In the genomic region with DNA sequence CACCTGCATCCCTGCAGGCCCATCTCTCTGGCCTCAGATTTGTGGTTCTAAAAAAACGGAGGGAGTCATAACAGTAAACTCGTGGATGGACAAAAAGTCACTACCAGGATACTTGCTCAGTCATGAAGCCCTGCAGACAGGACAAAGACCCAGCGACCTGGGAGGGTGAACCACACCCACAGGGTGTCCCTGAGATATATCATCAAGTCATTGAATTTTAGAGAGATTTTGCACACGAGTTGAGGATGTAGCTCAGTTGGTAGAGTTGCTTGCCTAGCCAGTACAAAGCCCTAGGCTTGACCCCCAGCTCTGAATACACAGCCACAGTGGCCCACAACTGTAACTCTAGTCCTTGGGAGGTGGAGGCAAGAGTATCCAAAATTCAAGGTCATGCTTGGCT, we compare ENCODE assay signal across 22 mouse cellular contexts. TPM values are rescaled to one million over a fixed set of nuclear protein-coding genes. Genes with fewer than 3 reads are reported as not detected.
DNase-seq lines count a peak whose midpoint lies in the region; ATAC-seq lines count a peak whose summit lies in the region.
"Had no signal": no experiment of that assay in that cellular context is flagged by ENCODE, and none has a peak within 500 bp of the region (broad histone marks: within the 10 kb centered on the region; RNA-seq: fewer than 3 reads in every experiment).

No protein-coding gene starts in this region.

- H3K27ac ChIP-seq in forebrain, embryonic 10.5 days: peak overlapping the region; percentile 71
- no peak overlapping the region for H3K27ac ChIP-seq in forebrain, embryonic 11.5 days (ENCODE audit: low read depth, low read length)
- peak overlapping the region; percentile 66; the same call in 1 of the 2 replicates for H3K27ac ChIP-seq in heart, embryonic 16.5 days (ENCODE audit: low read length)
- H3K27ac ChIP-seq in lung, embryonic 16.5 days (ENCODE audit: low read length): peak overlapping the region; percentile 9
- peak overlapping the region; percentile 9 for H3K27ac ChIP-seq in limb, embryonic 15.5 days
- H3K27ac ChIP-seq: forebrain, embryonic 15.5 days; left cerebral cortex, adult 2 months; neural tube, embryonic 13.5 days had no signal

- no peaks in the 10 kb centered on the region for H3K9me3 ChIP-seq in forebrain, embryonic 10.5 days
- no peaks in the 10 kb centered on the region for H3K9me3 ChIP-seq in forebrain, embryonic 11.5 days (ENCODE audit: control insufficient read depth, low read length)
- no peaks in the 10 kb centered on the region for H3K9me3 ChIP-seq in heart, embryonic 16.5 days (replicated peaks; ENCODE audit: control insufficient read depth, low read length)
- no peaks in the 10 kb centered on the region for H3K9me3 ChIP-seq in lung, embryonic 16.5 days (ENCODE audit: control insufficient read depth, low read length)
- H3K9me3 ChIP-seq in limb, embryonic 15.5 days: no peaks in the 10 kb centered on the region
- H3K9me3 ChIP-seq: forebrain, embryonic 15.5 days; neural tube, embryonic 13.5 days had no signal

- no peaks in the 10 kb centered on the region for H3K36me3 ChIP-seq in forebrain, embryonic 10.5 days (replicated peaks)
- no peaks in the 10 kb centered on the region for H3K36me3 ChIP-seq in forebrain, embryonic 11.5 days (ENCODE audit: control insufficient read depth, insufficient read depth, low read length)
- no peaks in the 10 kb centered on the region for H3K36me3 ChIP-seq in heart, embryonic 16.5 days (ENCODE audit: control insufficient read depth, insufficient read depth)
- no peaks in the 10 kb centered on the region for H3K36me3 ChIP-seq in lung, embryonic 16.5 days (ENCODE audit: control insufficient read depth, insufficient read depth, low read length)
- no peaks in the 10 kb centered on the region for H3K36me3 ChIP-seq in limb, embryonic 15.5 days
- H3K36me3 ChIP-seq: forebrain, embryonic 15.5 days; neural tube, embryonic 13.5 days had no signal

- DNase-seq in forebrain, embryonic 10.5 days (ENCODE audit: extremely low spot score, low spot score): no peak
- DNase-seq in forebrain, embryonic 11.5 days (ENCODE audit: low spot score): no peak
- DNase-seq in heart, postnatal 36 days: no peak
- no peak for DNase-seq in lung, postnatal 25 days (ENCODE audit: low spot score)
- DNase-seq in left cerebral cortex, postnatal 10 days (ENCODE audit: extremely low spot score in 1 of 2, low spot score in 2 of 2): no peak
- DNase-seq: cerebellum, postnatal 36 days; right cerebral cortex, postnatal 25 days; thymus, postnatal 4 days had no signal

- intact Hi-C loops in heart, postnatal 36 days (cut with DNase I): no loop called here
- intact Hi-C loops in left cerebral cortex, postnatal 10 days (cut with DNase I): no loop called here

- H3K4me2 ChIP-seq in forebrain, embryonic 11.5 days (ENCODE audit: low read depth, low read length, severe bottlenecking): no peak overlapping the region
- H3K4me2 ChIP-seq in heart, embryonic 16.5 days (ENCODE audit: low read depth, low read length): no peak overlapping the region
- H3K4me2 ChIP-seq in lung, embryonic 16.5 days (ENCODE audit: low read depth, low read length): no peak overlapping the region
- no peak overlapping the region for H3K4me2 ChIP-seq in limb, embryonic 15.5 days
- H3K4me2 ChIP-seq: forebrain, embryonic 15.5 days; neural tube, embryonic 13.5 days had no signal

- H3K27me3 ChIP-seq in forebrain, embryonic 10.5 days (ENCODE audit: poor library complexity, severe bottlenecking): no peaks in the 10 kb centered on the region
- no peaks in the 10 kb centered on the region for H3K27me3 ChIP-seq in forebrain, embryonic 11.5 days (ENCODE audit: control insufficient read depth, insufficient read depth, low read length)
- H3K27me3 ChIP-seq in heart, embryonic 16.5 days (ENCODE audit: control insufficient read depth, insufficient read depth, low read length): no peaks in the 10 kb centered on the region
- no peaks in the 10 kb centered on the region for H3K27me3 ChIP-seq in lung, embryonic 16.5 days (ENCODE audit: control insufficient read depth, insufficient read depth, low read depth, low read length)
- no peaks in the 10 kb centered on the region for H3K27me3 ChIP-seq in limb, embryonic 15.5 days
- H3K27me3 ChIP-seq: forebrain, embryonic 15.5 days; neural tube, embryonic 13.5 days had no signal

- whole genome bisulfite sequencing in forebrain, embryonic 10.5 days: 78% methylated on average over 4 of the region's 4 CpGs
- 74% methylated on average over 4 of the region's 4 CpGs for WGBS in forebrain, embryonic 11.5 days
- 68% methylated on average over 4 of the region's 4 CpGs for WGBS in heart, embryonic 16.5 days
- 67% methylated on average over 4 of the region's 4 CpGs for WGBS in lung, embryonic 16.5 days
- WGBS in limb, embryonic 15.5 days: 76% methylated on average over 4 of the region's 4 CpGs

- H3K4me3 ChIP-seq in forebrain, embryonic 10.5 days: no peak overlapping the region
- H3K4me3 ChIP-seq in forebrain, embryonic 11.5 days (ENCODE audit: low read depth, low read length): no peak overlapping the region
- no peak overlapping the region for H3K4me3 ChIP-seq in heart, embryonic 16.5 days (ENCODE audit: low read length)
- no peak overlapping the region for H3K4me3 ChIP-seq in lung, embryonic 16.5 days (ENCODE audit: low read length)
- H3K4me3 ChIP-seq in limb, embryonic 15.5 days: no peak overlapping the region
- H3K4me3 ChIP-seq: forebrain, embryonic 15.5 days; left cerebral cortex, adult 2 months; neural tube, embryonic 13.5 days had no signal

- no peak for ATAC-seq in forebrain, embryonic 11.5 days (replicated peaks; ENCODE audit: low FRiP score)
- no peak for ATAC-seq in heart, embryonic 16.5 days (replicated peaks; ENCODE audit: extremely low read depth, insufficient read depth, low FRiP score)
- no peak for ATAC-seq in lung, embryonic 16.5 days (ENCODE audit: low read depth)
- ATAC-seq in limb, embryonic 15.5 days (ENCODE audit: insufficient number of reproducible peaks, low FRiP score, low TSS enrichment, low read depth): no peak
- ATAC-seq: forebrain, embryonic 15.5 days; intestine, embryonic 16.5 days had no signal

- H3K9ac ChIP-seq in forebrain, embryonic 11.5 days (ENCODE audit: low read length): no peak overlapping the region
- H3K9ac ChIP-seq in heart, embryonic 16.5 days (ENCODE audit: low read length): no peak overlapping the region
- no peak overlapping the region for H3K9ac ChIP-seq in lung, embryonic 16.5 days (ENCODE audit: low read length)
- H3K9ac ChIP-seq in limb, embryonic 15.5 days: no peak overlapping the region
- H3K9ac ChIP-seq: forebrain, embryonic 15.5 days; neural tube, embryonic 13.5 days had no signal

- H3K4me1 ChIP-seq in forebrain, embryonic 10.5 days: peaks cover 27% of the 10 kb centered on the region
- H3K4me1 ChIP-seq in forebrain, embryonic 11.5 days (replicated peaks; ENCODE audit: control insufficient read depth, insufficient read depth, low read length): 0 out of 2 replicates have a peak, but pooled peaks cover 2% of the 10 kb centered on the region
- H3K4me1 ChIP-seq in heart, embryonic 16.5 days (ENCODE audit: control insufficient read depth, insufficient read depth, low read length): peaks cover 17% of the 10 kb centered on the region
- peaks cover 21% of the 10 kb centered on the region for H3K4me1 ChIP-seq in lung, embryonic 16.5 days (replicated peaks; ENCODE audit: control insufficient read depth, insufficient read depth, low read length)
- H3K4me1 ChIP-seq in limb, embryonic 15.5 days: peaks cover 22% of the 10 kb centered on the region
- H3K4me1 ChIP-seq: forebrain, embryonic 15.5 days had no signal

RNA-seq across cellular contexts. Expression of a gene that starts 7.4 kb away (rescaled TPM):
- polyA plus RNA-seq in forebrain, embryonic 10.5 days (2016; fragmentation: Nextera tagmentation; extraction: Ambion mirVana): 15.6 and 17.9 TPM in 2 replicates
- polyA plus RNA-seq in forebrain, embryonic 11.5 days (2014; fragmentation: Nextera tagmentation; extraction: Ambion mirVana): 21.0 and 21.3 TPM in 2 replicates
- polyA plus RNA-seq in heart, embryonic 16.5 days (2015; fragmentation: Nextera tagmentation; extraction: Ambion mirVana): 52.0 and 56.3 TPM in 2 replicates
- total RNA-seq in heart, postnatal 36 days (2021): 100 to 1,000 TPM; 240 to 255 TPM
- 34.7 and 35.2 TPM in 2 replicates for polyA plus RNA-seq in lung, embryonic 16.5 days (2015; fragmentation: Nextera tagmentation; extraction: Ambion mirVana)
- 40.6 and 44.5 TPM in 2 replicates for polyA plus RNA-seq in limb, embryonic 15.5 days (2015; fragmentation: Nextera tagmentation; extraction: Ambion mirVana)
- total RNA-seq in left cerebral cortex, postnatal 10 days (2021): 10 to 100 TPM; 11.0 to 11.5 TPM
- total RNA-seq: monocyte, adult 5-6 weeks had no signal

RNA-seq across cellular contexts. Expression of a gene that starts 8.1 kb away (rescaled TPM):
- not detected in 2 replicates for polyA plus RNA-seq in forebrain, embryonic 10.5 days (2016; fragmentation: Nextera tagmentation; extraction: Ambion mirVana)
- polyA plus RNA-seq in forebrain, embryonic 11.5 days (2014; fragmentation: Nextera tagmentation; extraction: Ambion mirVana): not detected in 2 replicates
- polyA plus RNA-seq in heart, embryonic 16.5 days (2015; fragmentation: Nextera tagmentation; extraction: Ambion mirVana): not detected in 2 replicates
- not detected for total RNA-seq in heart, postnatal 36 days (2021)
- not detected in 2 replicates for polyA plus RNA-seq in lung, embryonic 16.5 days (2015; fragmentation: Nextera tagmentation; extraction: Ambion mirVana)
- polyA plus RNA-seq in limb, embryonic 15.5 days (2015; fragmentation: Nextera tagmentation; extraction: Ambion mirVana): 0.23 and 0.40 TPM in 2 replicates
- not detected for total RNA-seq in left cerebral cortex, postnatal 10 days (2021)
- total RNA-seq: adrenal gland, postnatal 4 days; gastrocnemius, adult 18-20 months; left cerebral cortex, adult 2 months; megakaryocyte, adult 5-6 weeks; monocyte, adult 5-6 weeks had no signal
- polyA plus RNA-seq: forebrain, embryonic 15.5 days; hindbrain, embryonic 11.5 days; intestine, embryonic 16.5 days; neural tube, embryonic 13.5 days had no signal

RNA-seq across cellular contexts. Expression of a gene that starts 30.9 kb away (rescaled TPM):
- polyA plus RNA-seq in forebrain, embryonic 10.5 days (2016; fragmentation: Nextera tagmentation; extraction: Ambion mirVana): not detected in 2 replicates
- not detected in 2 replicates for polyA plus RNA-seq in forebrain, embryonic 11.5 days (2014; fragmentation: Nextera tagmentation; extraction: Ambion mirVana)
- polyA plus RNA-seq in heart, embryonic 16.5 days (2015; fragmentation: Nextera tagmentation; extraction: Ambion mirVana): 0.35 TPM in 1 of 2 replicates, not detected in the other
- total RNA-seq in heart, postnatal 36 days (2021): not detected
- polyA plus RNA-seq in lung, embryonic 16.5 days (2015; fragmentation: Nextera tagmentation; extraction: Ambion mirVana): not detected in 2 replicates
- 0.70 TPM in 1 of 2 replicates, not detected in the other for polyA plus RNA-seq in limb, embryonic 15.5 days (2015; fragmentation: Nextera tagmentation; extraction: Ambion mirVana)
- total RNA-seq in left cerebral cortex, postnatal 10 days (2021): not detected
- total RNA-seq: left cerebral cortex, adult 2 months; megakaryocyte, adult 5-6 weeks; monocyte, adult 5-6 weeks had no signal
- polyA plus RNA-seq: forebrain, embryonic 15.5 days; hindbrain, embryonic 11.5 days; neural tube, embryonic 13.5 days had no signal

RNA-seq across cellular contexts. Expression of a gene that starts 51.6 kb away (rescaled TPM):
- not detected in 2 replicates for polyA plus RNA-seq in forebrain, embryonic 10.5 days (2016; fragmentation: Nextera tagmentation; extraction: Ambion mirVana)
- not detected in 2 replicates for polyA plus RNA-seq in forebrain, embryonic 11.5 days (2014; fragmentation: Nextera tagmentation; extraction: Ambion mirVana)
- polyA plus RNA-seq in heart, embryonic 16.5 days (2015; fragmentation: Nextera tagmentation; extraction: Ambion mirVana): not detected in 2 replicates
- not detected for total RNA-seq in heart, postnatal 36 days (2021)
- not detected in 2 replicates for polyA plus RNA-seq in lung, embryonic 16.5 days (2015; fragmentation: Nextera tagmentation; extraction: Ambion mirVana)
- not detected in 2 replicates for polyA plus RNA-seq in limb, embryonic 15.5 days (2015; fragmentation: Nextera tagmentation; extraction: Ambion mirVana)
- not detected for total RNA-seq in left cerebral cortex, postnatal 10 days (2021)
- total RNA-seq: gastrocnemius, adult 18-20 months; left cerebral cortex, adult 2 months; megakaryocyte, adult 5-6 weeks; monocyte, adult 5-6 weeks had no signal
- polyA plus RNA-seq: forebrain, embryonic 15.5 days; hindbrain, embryonic 11.5 days; limb, embryonic 14.5 days; lung, adult 2 months; neural tube, embryonic 13.5 days had no signal
